Mouse (Mus musculus): ENCODE data around the gene Acer1. TPM values are rescaled to one million over a fixed set of nuclear protein-coding genes. Genes with fewer than 3 reads are reported as not detected.
A peak's percentile ranks its signal among the peaks of the same experiment; 100 is the strongest.

Acer1 gene
- not detected in 2 replicates for polyA plus RNA-seq (2014; fragmentation: Nextera tagmentation; extraction: Ambion mirVana)

DNA sequence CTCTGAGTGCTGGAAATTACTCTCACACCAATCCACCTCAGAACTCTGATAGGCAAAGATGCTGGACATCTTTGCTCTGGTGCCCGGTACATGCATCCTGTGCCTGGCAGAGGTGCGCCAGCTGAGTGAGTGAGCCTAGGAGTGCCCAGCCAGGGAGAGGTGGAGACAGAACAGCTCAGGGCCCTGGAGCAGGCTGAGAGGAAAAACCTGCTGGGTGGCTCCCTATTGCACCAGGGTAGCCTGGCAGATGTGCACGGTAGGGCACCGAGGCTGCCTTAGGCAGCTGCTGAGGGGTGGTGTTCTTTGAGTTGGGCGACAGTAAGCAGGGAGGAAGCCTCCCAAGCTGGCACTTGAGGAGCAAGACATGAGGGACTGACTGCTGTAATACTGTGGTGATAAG, at the start of gene Acer1:
Gene Acer1, minus strand, starts transcription at position 114 of the 400 bp plus-strand sequence.
- Histone ChIP-seq H3K27me3 (replicated peaks; ENCODE audit: control insufficient read depth, insufficient read depth, low read length) (no peaks in the 10 kb centered on the region), H3K27ac (ENCODE audit: low read depth, low read length) (no peak within 1 kb of the TSS), H3K9ac (ENCODE audit: low read depth, low read length) (no peak within 1 kb of the TSS), H3K9me3 (ENCODE audit: control insufficient read depth, low read length) (no peaks in the 10 kb centered on the region), H3K4me1 (replicated peaks; ENCODE audit: control insufficient read depth, insufficient read depth, low read length) (no peaks in the 10 kb centered on the region), H3K4me3 (ENCODE audit: low read depth, low read length) (no peak within 1 kb of the TSS), H3K4me2 (no peak within 1 kb of the TSS), H3K36me3 (ENCODE audit: control insufficient read depth, insufficient read depth, low read length) (no peaks in the 10 kb centered on the region)
- 69% methylated on average over 5 of the region's 5 CpGs for WGBS
- ATAC-seq (replicated peaks; ENCODE audit: low FRiP score) (no peak), DNase-seq (ENCODE audit: low spot score) (no peak)

DNA sequence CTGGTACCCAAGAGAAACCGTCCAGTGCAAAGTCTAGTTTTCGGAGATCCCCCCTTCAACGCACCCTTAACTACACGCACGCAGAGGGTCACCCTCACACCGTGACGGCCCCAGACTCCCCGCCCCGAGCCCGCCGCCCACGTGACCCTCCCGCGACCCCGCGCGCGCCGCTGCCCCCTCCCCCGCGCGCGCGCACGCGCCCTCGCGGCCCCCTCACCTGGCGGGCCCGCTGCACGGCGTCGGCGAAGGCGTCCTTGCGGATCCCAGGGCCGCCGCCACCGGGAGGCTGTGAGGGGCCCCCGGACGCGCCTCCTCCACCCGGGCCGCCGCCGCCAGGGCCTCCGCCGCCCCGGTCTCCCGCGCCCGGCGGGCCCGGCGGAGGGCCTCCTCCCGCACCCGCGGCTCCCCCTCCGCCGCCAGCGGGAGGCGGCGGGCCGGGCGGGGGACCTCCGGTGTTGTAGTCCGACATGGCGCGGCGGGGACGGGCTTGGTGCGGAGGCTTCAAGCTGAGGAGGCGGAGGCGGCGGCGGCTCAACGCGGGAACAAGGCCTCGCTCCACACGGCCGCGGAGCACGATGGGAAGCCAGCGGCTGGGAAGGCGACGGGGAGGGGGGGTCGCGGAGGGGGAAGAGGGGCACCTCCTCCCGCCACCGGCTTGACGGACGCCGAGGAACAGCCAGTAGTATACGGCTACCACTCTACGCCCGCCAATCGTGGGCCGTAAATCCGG, 49.2 kb upstream of the Acer1 start, which contains the start of gene Khsrp:
Gene Khsrp, minus strand, starts transcription at position 592 of the 730 bp plus-strand sequence.
- peak within 1 kb of the TSS; percentile 99 for H3K4me3 ChIP-seq (ENCODE audit: low read depth, low read length)
- peak within 1 kb of the TSS; percentile 98 for H3K27ac ChIP-seq (ENCODE audit: low read depth, low read length)
- WGBS = under 1% methylated on average over 93 of the region's 99 CpGs
- peak within 1 kb of the TSS; percentile 100 for H3K9ac ChIP-seq (ENCODE audit: low read depth, low read length)
- H3K9me3 ChIP-seq (ENCODE audit: control insufficient read depth, low read length) = no peaks in the 10 kb centered on the region
- H3K4me2 ChIP-seq = peak within 1 kb of the TSS; percentile 96
- DNase-seq (ENCODE audit: low spot score) = peak; percentile 64
- H3K4me1 ChIP-seq (replicated peaks; ENCODE audit: control insufficient read depth, insufficient read depth, low read length) = peaks cover 21% of the 10 kb centered on the region
- ATAC-seq (replicated peaks; ENCODE audit: low FRiP score) = no peak
- H3K36me3 ChIP-seq (ENCODE audit: control insufficient read depth, insufficient read depth, low read length) = peaks cover 26% of the 10 kb centered on the region
- H3K27me3 ChIP-seq (replicated peaks; ENCODE audit: control insufficient read depth, insufficient read depth, low read length) = no peaks in the 10 kb centered on the region

DNA sequence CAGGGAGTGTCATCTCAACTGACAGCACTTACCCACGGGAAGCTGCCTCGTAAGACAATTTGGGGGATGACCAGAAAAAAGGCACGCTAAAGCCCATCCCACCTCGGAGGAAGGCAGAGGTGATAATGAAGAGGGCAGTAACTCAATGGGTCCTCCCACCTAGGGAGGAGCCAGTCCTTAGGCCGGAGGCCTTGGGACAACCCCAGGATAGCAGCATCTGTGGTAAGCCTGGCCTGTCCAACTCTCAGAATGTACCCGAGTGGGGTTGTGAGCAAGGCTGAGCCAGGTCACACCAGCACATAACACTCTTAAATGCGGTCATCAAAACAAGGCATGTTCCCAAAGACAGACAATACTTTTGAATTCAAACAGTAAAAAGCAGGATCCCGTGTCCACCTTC, 47.8 kb upstream of the Acer1 start:
- peak overlapping the region; percentile 96 for H3K4me2 ChIP-seq
- no peak for DNase-seq (ENCODE audit: low spot score)
- 29% methylated on average over 8 of the region's 8 CpGs for WGBS
- peaks cover 21% of the 10 kb centered on the region for H3K4me1 ChIP-seq (replicated peaks; ENCODE audit: control insufficient read depth, insufficient read depth, low read length)
- ATAC-seq (replicated peaks; ENCODE audit: low FRiP score) = no peak
- peak overlapping the region; percentile 98; the same call in 1 of the 2 replicates for H3K27ac ChIP-seq (ENCODE audit: low read depth, low read length)
- peak overlapping the region; percentile 100 for H3K9ac ChIP-seq (ENCODE audit: low read depth, low read length)
- no peaks in the 10 kb centered on the region for H3K9me3 ChIP-seq (ENCODE audit: control insufficient read depth, low read length)
- peaks cover 39% of the 10 kb centered on the region for H3K36me3 ChIP-seq (ENCODE audit: control insufficient read depth, insufficient read depth, low read length)
- no peaks in the 10 kb centered on the region for H3K27me3 ChIP-seq (replicated peaks; ENCODE audit: control insufficient read depth, insufficient read depth, low read length)
- H3K4me3 ChIP-seq (ENCODE audit: low read depth, low read length) = peak overlapping the region; percentile 99

DNA sequence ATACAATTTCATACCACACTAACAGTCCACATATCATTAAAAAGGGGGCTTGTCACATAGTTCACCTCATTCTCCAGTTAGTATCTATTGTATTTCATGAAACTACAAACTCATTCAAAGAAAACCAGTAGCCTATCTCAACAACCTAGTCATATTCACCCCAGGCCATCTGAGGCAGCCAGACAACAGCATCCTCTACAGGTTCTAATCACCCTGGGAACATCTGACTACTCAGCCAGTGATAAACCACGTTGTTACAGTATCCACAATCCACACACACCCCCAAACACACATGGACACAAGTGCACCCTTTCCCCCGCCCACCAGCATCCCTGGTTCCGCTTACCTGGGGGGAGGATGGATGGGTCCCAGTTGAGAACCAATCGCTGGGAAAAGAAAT, 45.5 kb upstream of the Acer1 start:
- DNase-seq (ENCODE audit: low spot score) (no peak), ATAC-seq (replicated peaks; ENCODE audit: low FRiP score) (no peak)
- H3K27ac ChIP-seq (ENCODE audit: low read depth, low read length) = no peak overlapping the region
- H3K27me3 ChIP-seq (replicated peaks; ENCODE audit: control insufficient read depth, insufficient read depth, low read length) = no peaks in the 10 kb centered on the region
- 76% methylated on average over 4 of the region's 4 CpGs for WGBS
- H3K9ac ChIP-seq (ENCODE audit: low read depth, low read length) = no peak overlapping the region
- H3K4me1 ChIP-seq (replicated peaks; ENCODE audit: control insufficient read depth, insufficient read depth, low read length) = peaks cover 21% of the 10 kb centered on the region
- H3K9me3 ChIP-seq (ENCODE audit: control insufficient read depth, low read length) = no peaks in the 10 kb centered on the region
- H3K4me2 ChIP-seq = no peak overlapping the region
- no peak overlapping the region for H3K4me3 ChIP-seq (ENCODE audit: low read depth, low read length)
- H3K36me3 ChIP-seq (ENCODE audit: control insufficient read depth, insufficient read depth, low read length) = peaks cover 61% of the 10 kb centered on the region

DNA sequence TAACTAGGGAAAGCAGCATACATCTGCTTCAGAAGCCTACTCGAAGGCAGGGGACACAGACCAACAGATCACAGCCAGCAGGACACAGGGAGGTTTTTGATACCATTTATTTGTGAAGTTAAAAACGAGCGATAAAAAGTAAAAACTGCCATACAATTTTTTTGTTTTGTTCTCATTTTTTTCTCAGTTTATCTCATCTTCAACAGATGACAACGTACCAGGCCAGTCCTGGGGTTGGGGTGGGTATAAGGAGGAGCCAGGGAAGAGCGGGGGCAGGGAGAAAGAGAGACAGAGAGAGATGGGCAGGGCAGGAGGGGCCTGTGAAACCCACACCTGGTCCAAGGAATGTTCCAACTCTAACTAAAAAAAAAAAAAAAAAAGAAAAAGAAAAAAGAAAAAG, 39.0 kb upstream of the Acer1 start:
- Histone ChIP-seq H3K4me1 (replicated peaks; ENCODE audit: control insufficient read depth, insufficient read depth, low read length) (peaks cover 19% of the 10 kb centered on the region), H3K9me3 (ENCODE audit: control insufficient read depth, low read length) (no peaks in the 10 kb centered on the region), H3K4me2 (no peak overlapping the region), H3K27ac (ENCODE audit: low read depth, low read length) (peak overlapping the region; percentile 70), H3K9ac (ENCODE audit: low read depth, low read length) (no peak overlapping the region), H3K27me3 (replicated peaks; ENCODE audit: control insufficient read depth, insufficient read depth, low read length) (no peaks in the 10 kb centered on the region), H3K4me3 (ENCODE audit: low read depth, low read length) (no peak overlapping the region), H3K36me3 (ENCODE audit: control insufficient read depth, insufficient read depth, low read length) (peaks cover 51% of the 10 kb centered on the region)
- ATAC-seq (replicated peaks; ENCODE audit: low FRiP score) = 0 out of 2 replicates have a peak, but pooled peaks have one; percentile 44
- DNase-seq (ENCODE audit: low spot score) = no peak
- WGBS = 67% methylated on average over 5 of the region's 5 CpGs

DNA sequence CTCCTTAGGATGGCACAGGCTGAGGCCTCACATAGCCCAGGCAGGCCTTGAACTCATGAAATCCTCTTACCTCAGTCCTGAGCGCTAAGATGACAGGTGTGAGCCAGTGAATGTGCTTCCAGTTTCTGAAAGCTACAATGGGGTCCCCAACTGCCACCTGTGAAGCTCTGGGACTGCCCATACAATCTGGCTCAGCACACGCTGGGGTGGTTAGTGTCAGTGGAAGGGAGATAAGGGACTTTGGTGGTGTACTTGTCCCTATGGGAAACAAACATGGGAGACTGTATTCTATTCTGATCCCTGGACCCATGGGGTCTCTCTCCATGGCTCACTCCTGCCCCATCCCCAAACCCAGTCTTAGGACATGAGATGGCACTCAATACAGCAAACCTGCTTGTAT, 37.8 kb upstream of the Acer1 start:
- WGBS = 43% methylated on average over 2 of the region's 2 CpGs
- Histone ChIP-seq H3K4me3 (ENCODE audit: low read depth, low read length) (no peak overlapping the region), H3K27me3 (replicated peaks; ENCODE audit: control insufficient read depth, insufficient read depth, low read length) (no peaks in the 10 kb centered on the region), H3K27ac (ENCODE audit: low read depth, low read length) (peak overlapping the region; percentile 76), H3K4me2 (peak overlapping the region; percentile 16), H3K9me3 (ENCODE audit: control insufficient read depth, low read length) (no peaks in the 10 kb centered on the region), H3K36me3 (ENCODE audit: control insufficient read depth, insufficient read depth, low read length) (peaks cover 38% of the 10 kb centered on the region), H3K4me1 (replicated peaks; ENCODE audit: control insufficient read depth, insufficient read depth, low read length) (peaks cover 19% of the 10 kb centered on the region), H3K9ac (ENCODE audit: low read depth, low read length) (no peak overlapping the region)
- DNase-seq (ENCODE audit: low spot score) (no peak), ATAC-seq (replicated peaks; ENCODE audit: low FRiP score) (peak; percentile 82)

DNA sequence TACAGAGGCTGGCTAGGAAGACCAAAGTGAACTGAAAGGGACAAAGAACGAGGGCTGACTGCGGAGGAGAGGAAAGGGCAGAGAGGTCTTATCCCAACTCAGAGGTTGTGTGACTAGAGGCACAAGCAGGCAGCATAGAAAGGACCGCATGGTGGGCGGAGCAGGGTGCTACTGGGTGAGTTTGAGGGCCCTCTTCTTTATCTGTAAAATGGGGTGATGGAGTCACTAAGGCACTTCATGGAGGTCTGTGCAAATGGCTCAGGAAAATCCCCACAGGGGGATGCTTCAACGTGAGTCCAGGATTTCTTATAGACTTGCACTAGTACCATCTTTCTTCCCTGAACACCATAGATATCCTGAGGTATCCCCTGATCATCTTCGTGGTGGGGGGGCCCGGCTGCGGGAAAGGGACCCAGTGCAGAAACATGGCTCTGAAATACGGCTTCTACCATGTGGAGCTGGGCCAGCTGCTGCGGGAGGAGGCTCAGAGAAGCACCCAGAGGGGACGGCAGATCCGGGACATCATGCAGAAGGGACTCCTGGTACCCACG, 30.4 kb upstream of the Acer1 start:
- Histone ChIP-seq H3K9me3 (ENCODE audit: control insufficient read depth, low read length) (no peaks in the 10 kb centered on the region), H3K9ac (ENCODE audit: low read depth, low read length) (peak overlapping the region; percentile 82), H3K27me3 (replicated peaks; ENCODE audit: control insufficient read depth, insufficient read depth, low read length) (no peaks in the 10 kb centered on the region), H3K27ac (ENCODE audit: low read depth, low read length) (peak overlapping the region; percentile 83), H3K36me3 (ENCODE audit: control insufficient read depth, insufficient read depth, low read length) (peaks cover 10% of the 10 kb centered on the region; the same call in 1 of the 2 replicates), H3K4me2 (peak overlapping the region; percentile 90), H3K4me3 (ENCODE audit: low read depth, low read length) (peak overlapping the region; percentile 72), H3K4me1 (replicated peaks; ENCODE audit: control insufficient read depth, insufficient read depth, low read length) (peaks cover 10% of the 10 kb centered on the region)
- peak; percentile 11; the same call in 1 of the 2 replicates for ATAC-seq (replicated peaks; ENCODE audit: low FRiP score)
- peak; percentile 44 for DNase-seq (ENCODE audit: low spot score)
- WGBS = 73% methylated on average over 13 of the region's 13 CpGs

DNA sequence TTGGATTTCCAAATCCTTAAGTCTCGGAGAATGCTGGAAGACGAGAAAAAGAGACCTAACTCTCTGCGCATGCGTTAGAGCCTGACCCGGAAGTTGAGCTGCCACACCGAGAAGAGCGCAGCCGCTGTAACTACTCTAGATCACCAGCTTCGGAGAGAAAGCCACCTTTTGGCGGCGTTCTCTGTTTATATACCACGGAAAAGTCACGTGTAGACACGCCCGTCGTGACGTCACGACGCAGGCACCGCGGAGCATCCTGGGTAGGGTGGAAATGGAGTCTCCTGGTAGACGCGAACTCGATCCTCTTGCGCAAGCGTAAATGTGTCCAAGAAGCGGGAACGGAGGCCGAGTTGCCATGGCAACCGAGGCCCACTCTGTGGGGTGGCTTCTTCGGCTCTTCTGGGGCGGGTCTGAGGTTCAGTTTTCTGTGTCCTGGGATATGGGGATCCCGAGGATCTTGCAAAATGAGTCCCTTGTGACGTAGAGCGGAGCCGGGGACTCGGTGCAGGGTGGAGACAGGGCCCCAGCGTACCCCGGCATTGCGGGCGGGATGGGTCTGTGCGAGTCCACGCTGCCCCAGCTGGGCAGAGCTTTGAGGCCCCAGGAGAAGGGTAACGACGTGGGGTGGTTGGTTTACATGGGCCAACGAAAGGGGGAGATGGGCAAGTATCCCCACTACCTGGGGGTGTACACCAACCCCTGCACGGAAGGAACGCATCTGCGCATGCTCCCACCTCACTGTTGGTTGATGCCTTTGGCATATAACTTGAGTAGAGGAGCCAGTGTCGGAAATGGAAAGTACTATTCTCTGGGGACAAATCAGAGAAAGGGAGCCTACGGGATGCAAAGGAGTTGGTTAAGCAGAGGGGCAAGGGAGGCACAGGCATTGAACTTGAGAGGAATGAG, 29.6 kb upstream of the Acer1 start, which contains the start of the genes Gtf2f1 and Gm17949:
Gene Gtf2f1, minus strand, starts transcription at position 53 of the 906 bp plus-strand sequence.
Gene Gm17949, plus strand, starts transcription at position 234 of the 906 bp plus-strand sequence.
- peak within 1 kb of the TSS; percentile 84 for H3K9ac ChIP-seq (ENCODE audit: low read depth, low read length)
- peak; percentile 85 for ATAC-seq (replicated peaks; ENCODE audit: low FRiP score)
- peaks cover 10% of the 10 kb centered on the region for H3K4me1 ChIP-seq (replicated peaks; ENCODE audit: control insufficient read depth, insufficient read depth, low read length)

More for the DNA sequence above, 29.6 kb upstream of the Acer1 start, which contains the start of the genes Gtf2f1 and Gm17949:
- WGBS = 1% methylated on average over 51 of the region's 51 CpGs
- Histone ChIP-seq H3K4me2 (peak within 1 kb of the TSS; percentile 90), H3K27me3 (replicated peaks; ENCODE audit: control insufficient read depth, insufficient read depth, low read length) (no peaks in the 10 kb centered on the region), H3K27ac (ENCODE audit: low read depth, low read length) (peak within 1 kb of the TSS; percentile 83), H3K9me3 (ENCODE audit: control insufficient read depth, low read length) (no peaks in the 10 kb centered on the region), H3K4me3 (ENCODE audit: low read depth, low read length) (peak within 1 kb of the TSS; percentile 72), H3K36me3 (ENCODE audit: control insufficient read depth, insufficient read depth, low read length) (peaks cover 18% of the 10 kb centered on the region; the same call in 1 of the 2 replicates)
- DNase-seq (ENCODE audit: low spot score) = peak; percentile 96

Measured in liver, embryonic 11.5 days (tissue).